Mouse (Mus musculus): ENCODE measurements around the gene 4933421I07Rik. TPM values are rescaled to one million over a fixed set of nuclear protein-coding genes. Genes with fewer than 3 reads are reported as not detected.

4933421I07Rik gene
- polyA plus RNA-seq, 1 experiment from 2014 or later = not detected

Other genes with a start within 250 kb of the 4933421I07Rik start
- gene Vmn2r61, start 188.1 kb downstream of the 4933421I07Rik start, polyA plus RNA-seq (2014; fragmentation: Nextera tagmentation; extraction: Ambion mirVana) = not detected in 2 replicates
- 12.3 and 12.8 TPM in 2 replicates for gene Zfp141, start 57.6 kb upstream of the 4933421I07Rik start, polyA plus RNA-seq (2014; fragmentation: Nextera tagmentation; extraction: Ambion mirVana)
- gene Gm21028, start 130.5 kb upstream of the 4933421I07Rik start, polyA plus RNA-seq (2014; fragmentation: Nextera tagmentation; extraction: Ambion mirVana) = not detected in 2 replicates
- 0.83 and 1.2 TPM in 2 replicates for gene Zfp977, start 144.4 kb upstream of the 4933421I07Rik start, polyA plus RNA-seq (2014; fragmentation: Nextera tagmentation; extraction: Ambion mirVana)
- 0.97 and 0.98 TPM in 2 replicates for gene Zfp976, start 194.5 kb upstream of the 4933421I07Rik start, polyA plus RNA-seq (2014; fragmentation: Nextera tagmentation; extraction: Ambion mirVana)
- gene Zfp975, start 244.6 kb upstream of the 4933421I07Rik start, polyA plus RNA-seq (2014; fragmentation: Nextera tagmentation; extraction: Ambion mirVana) = 8.3 and 8.6 TPM in 2 replicates

All from midbrain, embryonic 11.5 days (tissue).